Mouse (Mus musculus) neural tube, embryonic 10.5 days (tissue): ENCODE data around the gene Cuedc1.

Experiments
- DNase-seq: peaks from one replicate; pipeline ENCODE4 v3.0.0-alpha.2; 2017; ENCODE audit warnings: low spot score; ENCODE audit errors: extremely low spot score

The Cuedc1 gene

GRCm38 (mm10) chr11:88146264-88147060 is 48.6 kb downstream of the Cuedc1 start:
- DNase-seq: no peak

DNA sequence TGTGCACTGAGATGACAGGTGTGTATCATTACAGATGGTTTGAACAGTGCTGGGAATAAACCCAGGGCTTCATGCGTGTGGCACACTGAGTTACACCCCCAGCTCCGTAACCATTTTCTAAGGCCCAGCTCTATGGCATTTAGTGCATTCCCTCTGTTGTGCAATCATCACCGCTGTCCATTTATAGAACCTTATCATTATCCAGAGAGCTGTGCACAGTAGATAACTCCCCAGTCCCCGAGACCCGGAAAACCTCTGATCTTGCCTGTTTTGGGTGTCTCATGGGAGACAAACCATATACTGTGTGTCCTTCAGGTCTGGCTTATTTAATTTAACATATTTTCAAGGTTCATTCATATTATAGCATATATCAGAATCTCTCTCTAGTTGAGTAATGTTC is 49.5 kb downstream of the Cuedc1 start:
- no peak for DNase-seq

DNA sequence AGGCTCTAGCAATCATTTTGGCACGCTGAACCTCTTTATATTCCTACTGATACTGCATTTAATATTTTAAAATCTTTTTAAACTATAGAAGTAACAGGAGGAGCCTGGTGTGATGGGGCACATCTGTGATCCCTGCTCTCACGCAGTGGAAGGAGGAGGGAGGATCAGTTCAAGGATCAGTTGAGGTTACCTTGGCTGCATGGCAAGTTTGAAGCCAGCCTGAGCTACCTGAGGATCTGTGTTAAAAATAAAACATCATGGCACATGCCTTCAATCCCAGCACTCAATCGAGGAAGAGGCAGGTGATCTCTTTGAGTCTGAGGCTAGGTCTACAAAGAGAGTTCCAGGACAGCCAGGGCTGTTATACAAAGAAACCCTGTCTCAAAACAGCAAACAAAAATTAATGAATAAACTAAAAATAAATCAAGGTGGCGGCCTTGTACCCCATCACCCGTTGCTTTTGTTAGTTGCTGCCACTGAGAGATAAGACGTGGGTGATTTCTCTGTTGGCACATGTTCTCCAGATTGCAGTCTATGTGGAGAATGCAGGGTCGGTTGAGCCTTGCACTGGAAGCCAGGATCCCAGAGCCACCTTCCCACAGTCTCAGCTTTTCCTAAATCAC is 50.3 kb downstream of the Cuedc1 start:
- DNase-seq: no peak

DNA sequence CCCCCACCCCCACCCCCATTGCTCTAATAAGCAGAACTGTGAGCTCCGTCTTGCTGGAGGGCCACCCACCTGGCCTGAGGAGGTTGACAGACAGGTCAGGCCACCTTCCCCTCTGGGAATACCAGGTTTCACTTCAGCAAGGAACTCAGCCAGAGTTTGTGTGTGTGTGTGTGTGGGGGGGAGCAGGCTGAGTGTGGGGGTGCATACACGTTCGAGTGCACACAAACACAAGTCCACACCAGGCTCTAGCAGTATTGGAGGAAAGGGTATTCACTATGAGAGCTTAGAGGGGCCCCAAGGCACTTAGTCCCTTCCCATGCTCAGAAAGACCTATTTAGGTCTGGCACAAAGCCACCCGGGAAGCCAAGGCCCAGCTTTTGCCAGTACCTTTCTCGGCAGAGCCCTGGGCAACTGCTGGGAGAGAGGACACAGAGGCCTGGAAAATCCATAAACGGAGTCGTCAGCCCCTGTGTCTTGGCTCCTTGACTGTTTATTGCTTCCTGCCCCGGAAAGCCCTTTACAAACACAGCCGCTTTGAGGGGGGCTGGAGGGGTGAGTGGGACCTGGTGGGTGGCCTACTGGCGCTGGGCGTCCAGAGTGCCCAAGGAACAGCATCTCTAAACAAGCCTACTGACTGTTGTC is 50.9 kb downstream of the Cuedc1 start:
- no peak for DNase-seq

GRCm38 (mm10) chr11:88151379-88152155 is 53.7 kb downstream of the Cuedc1 start:
- no peak for DNase-seq

- DNase-seq: peak; percentile 13
Observed at GRCm38 (mm10) chr11:88153880-88154279, 56.0 kb downstream of the Cuedc1 start.

DNA sequence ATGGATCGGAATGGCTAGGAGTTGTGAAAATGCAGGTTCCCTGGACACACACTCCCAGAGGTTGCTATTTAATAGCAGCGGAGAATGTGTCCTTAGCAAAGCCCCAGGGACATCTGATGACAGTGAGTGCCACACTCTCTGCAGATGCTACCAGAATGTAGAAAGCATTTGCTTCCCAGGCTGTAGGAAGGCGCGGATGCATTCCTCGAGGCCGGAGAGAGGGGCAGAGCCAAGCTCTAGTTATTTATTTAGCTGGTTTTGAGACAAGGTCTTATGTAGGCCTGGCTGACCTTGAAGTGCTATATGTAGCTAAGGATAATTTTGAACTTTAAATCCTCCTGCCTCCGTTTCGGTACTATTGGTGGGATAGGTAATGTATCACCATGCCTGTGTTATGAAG is 56.6 kb downstream of the Cuedc1 start:
- peak; percentile 17 for DNase-seq

GRCm38 (mm10) chr11:88155451-88155850 is 57.6 kb downstream of the Cuedc1 start:
- no peak for DNase-seq

DNA sequence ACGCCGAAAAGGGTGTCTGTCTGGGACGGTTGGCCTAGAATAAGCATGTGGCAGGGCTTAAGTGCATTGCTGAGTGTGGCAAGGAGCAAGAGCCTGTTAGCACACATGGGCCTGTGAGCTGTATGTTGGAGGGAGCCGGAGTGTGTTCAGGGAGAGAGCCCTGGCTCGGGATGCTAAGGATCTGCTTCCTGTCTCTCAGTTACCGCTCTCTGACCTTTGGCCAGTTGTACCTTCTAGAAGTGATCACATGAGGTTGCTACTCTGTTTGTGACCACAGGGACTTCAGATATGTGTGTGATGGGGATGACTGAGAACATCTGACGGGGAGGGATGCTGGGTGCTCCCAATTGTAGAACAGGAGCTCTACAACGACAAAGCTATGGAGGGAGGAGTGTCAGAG is 58.1 kb downstream of the Cuedc1 start:
- no peak for DNase-seq

DNA sequence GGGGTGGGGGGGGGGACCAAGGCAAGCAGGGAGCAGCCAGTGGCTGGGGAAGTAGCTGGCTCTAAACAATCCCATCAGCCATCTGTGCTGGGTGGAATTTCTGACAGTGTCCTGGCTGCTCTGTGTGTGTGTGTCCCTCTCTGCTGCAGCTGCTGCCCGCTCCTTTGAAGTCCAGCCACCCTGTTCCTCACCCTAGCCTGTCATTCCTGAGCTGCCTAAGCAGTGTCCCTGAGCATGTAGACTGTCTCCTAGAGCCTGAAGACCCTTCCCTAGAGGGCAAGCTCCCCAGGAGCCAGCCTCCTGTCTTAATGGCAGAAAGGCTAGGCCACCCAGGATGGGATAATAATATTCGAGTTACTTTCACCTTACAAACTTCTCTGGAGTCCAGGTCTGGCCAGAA is 58.5 kb downstream of the Cuedc1 start:
- DNase-seq: no peak

DNA sequence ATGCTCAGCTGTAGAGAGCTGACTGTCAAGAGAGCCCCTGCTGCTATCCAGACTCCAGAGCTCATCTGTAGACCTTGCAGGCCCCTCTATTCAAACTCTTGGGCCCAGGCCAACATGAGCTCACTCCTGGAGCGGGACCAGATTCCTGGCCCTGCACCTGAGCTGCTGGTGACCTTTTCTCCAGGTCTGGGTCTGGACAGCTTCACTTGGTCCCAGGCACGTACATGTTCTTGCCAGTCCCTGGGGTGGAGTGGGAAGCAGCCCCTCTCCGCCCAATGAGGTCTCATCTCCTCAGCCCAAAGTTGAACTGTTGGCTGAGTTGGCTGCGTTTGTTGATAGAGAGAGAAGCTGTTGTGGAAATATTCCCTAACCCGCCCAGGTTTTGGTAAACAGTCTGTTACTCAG is 61.0 kb downstream of the Cuedc1 start:
- DNase-seq: no peak

- no peak for DNase-seq
Observed at GRCm38 (mm10) chr11:88159389-88159788, 61.5 kb downstream of the Cuedc1 start.

DNA sequence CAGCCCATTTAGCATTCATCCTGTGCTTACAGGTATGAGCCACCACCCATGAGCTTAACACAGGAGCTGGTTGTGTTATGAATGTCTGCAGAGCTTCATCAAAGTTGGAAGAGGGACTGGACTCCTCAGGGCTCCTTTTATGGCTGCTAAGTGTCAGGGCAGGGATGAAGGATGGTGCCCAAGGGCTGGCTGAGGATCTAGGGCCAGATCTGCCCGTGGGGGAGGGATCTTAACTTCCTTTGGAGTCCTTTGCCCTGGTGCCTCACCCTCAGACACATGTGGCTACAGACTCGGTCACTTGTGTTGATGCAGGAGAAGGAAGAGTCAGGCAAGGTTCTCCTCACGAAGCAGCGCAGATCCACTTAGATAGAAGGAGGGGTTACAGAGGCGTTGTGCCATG is 62.5 kb downstream of the Cuedc1 start:
- no peak for DNase-seq

DNA sequence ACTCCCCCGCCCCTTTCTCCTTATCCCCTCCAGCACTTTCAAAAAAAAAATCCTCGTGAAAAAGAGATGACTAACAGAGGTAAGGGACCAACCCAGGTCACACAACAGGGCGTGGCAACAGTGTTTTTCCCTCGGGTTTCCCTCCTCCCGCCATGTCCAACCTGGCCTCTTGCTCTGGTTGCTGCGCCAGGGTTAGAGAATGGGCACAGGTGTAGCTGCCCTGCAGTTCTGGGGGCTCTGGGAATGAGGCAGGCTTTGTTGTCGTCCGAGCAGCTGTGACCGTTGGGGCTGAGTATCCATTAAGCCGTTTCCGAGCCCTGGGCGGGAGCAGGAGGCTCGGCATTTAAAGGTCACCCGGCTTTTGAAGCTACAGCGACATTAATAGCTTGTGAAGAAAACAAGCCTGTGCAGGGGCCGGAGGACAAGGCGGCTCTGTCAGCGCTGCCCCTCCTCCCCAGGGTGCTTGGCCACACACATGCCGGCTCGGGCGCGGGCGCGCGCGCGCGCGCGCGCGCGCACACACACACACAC is 63.3 kb downstream of the Cuedc1 start:
- DNase-seq: peak; percentile 82

GRCm38 (mm10) chr11:88161651-88162362 is 63.9 kb downstream of the Cuedc1 start:
- peak; percentile 87 for DNase-seq

GRCm38 (mm10) chr11:88162740-88163139 is 64.9 kb downstream of the Cuedc1 start:
- no peak for DNase-seq

GRCm38 (mm10) chr11:88164213-88164723 is 66.4 kb downstream of the Cuedc1 start:
- DNase-seq: no peak

GRCm38 (mm10) chr11:88164801-88165377 is 67.0 kb downstream of the Cuedc1 start:
- DNase-seq: no peak

- no peak for DNase-seq
Observed at GRCm38 (mm10) chr11:88165683-88166364, 68.0 kb downstream of the Cuedc1 start.

- no peak for DNase-seq
Observed at GRCm38 (mm10) chr11:88166471-88166870, 68.6 kb downstream of the Cuedc1 start.
